Mouse (Mus musculus) cerebellum, adult 18-20 months (tissue): ENCODE measurements at regions not wholly inside any gene's neighbourhood (a gene's known extent, or its start where the extent isn't known, plus 50 kb on each side); places are given as distances from the start of the nearest gene placed in this dataset.

Source experiments
- DNase-seq, 2 experiments: peaks; one replicate each; pipeline ENCODE4 v3.0.0; 2021

GRCm38 (mm10) chr11:23996250-23996649 lies 78.6 kb downstream of the A830031A19Rik start:
- DNase-seq: no peak

- no peak for DNase-seq
Measured at GRCm38 (mm10) chr11:23994160-23994559, 80.7 kb downstream of the A830031A19Rik start.

- no peak for DNase-seq
Measured at GRCm38 (mm10) chr11:23987532-23988450, 87.1 kb downstream of the A830031A19Rik start.

GRCm38 (mm10) chr11:23985231-23985630 lies 89.6 kb downstream of the A830031A19Rik start:
- DNase-seq: no peak

- DNase-seq: peak; percentile 60 to 75
Measured at GRCm38 (mm10) chr11:23979332-23979731, 84.3 kb upstream of the Papolg start.

GRCm38 (mm10) chr11:23978300-23978699 lies 83.2 kb upstream of the Papolg start:
- DNase-seq: no peak

GRCm38 (mm10) chr11:23977096-23977495 lies 82.0 kb upstream of the Papolg start:
- no peak for DNase-seq

GRCm38 (mm10) chr11:23954323-23954722 lies 59.3 kb upstream of the Papolg start:
- DNase-seq: no peak

GRCm38 (mm10) chr11:23945966-23946365 lies 50.9 kb upstream of the Papolg start:
- no peak for DNase-seq
